In the genomic region with DNA sequence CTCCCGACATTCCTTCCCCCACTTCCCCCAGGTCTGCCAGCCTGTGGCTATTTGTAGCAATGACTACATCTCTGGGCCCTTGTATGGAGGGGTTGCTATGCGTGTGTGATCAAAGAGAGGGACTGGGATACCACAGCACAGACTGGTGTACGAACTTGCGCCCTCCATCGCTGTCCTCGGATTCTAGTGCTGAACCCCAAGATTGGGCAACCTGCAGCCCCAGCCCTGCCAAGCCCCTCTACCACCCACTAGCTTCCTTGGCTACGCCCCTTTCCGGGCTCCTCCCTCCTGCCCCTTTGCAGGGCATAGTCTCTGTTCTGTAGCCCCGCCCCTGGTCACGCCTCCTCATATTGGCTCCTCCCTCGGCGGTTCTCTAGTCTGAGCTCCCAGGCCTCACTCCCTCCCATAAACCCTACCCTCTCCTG, we compare ENCODE assay signal across 7 mouse cellular contexts. TPM values are rescaled to one million over a fixed set of nuclear protein-coding genes. Genes with fewer than 3 reads are reported as not detected.
DNase-seq lines count a peak whose midpoint lies in the region; ATAC-seq and TF ChIP-seq lines count a peak whose summit lies in the region.

A gene (plus strand): TSS at position 406 of the 425 bp plus-strand sequence.

- no peaks in the 10 kb centered on the region for H3K9me3 ChIP-seq in intestine, postnatal 0 days (ENCODE audit: control insufficient read depth)
- H3K9me3 ChIP-seq in midbrain, embryonic 11.5 days (ENCODE audit: control insufficient read depth, low read length): no peaks in the 10 kb centered on the region

- peaks cover 5% of the 10 kb centered on the region; the same call in 1 of the 2 replicates for H3K36me3 ChIP-seq in intestine, postnatal 0 days (ENCODE audit: control insufficient read depth, insufficient read depth)
- no peaks in the 10 kb centered on the region for H3K36me3 ChIP-seq in midbrain, embryonic 11.5 days (ENCODE audit: control insufficient read depth, insufficient read depth, low read length)
- peaks cover 3% of the 10 kb centered on the region; the same call in 1 of the 2 replicates for H3K36me3 ChIP-seq in small intestine, adult 2 months (ENCODE audit: control insufficient read depth, insufficient read depth, low read length)

- TF ChIP-seq POLR2A in small intestine, adult 2 months (IDR thresholded peaks at IDR 0.05; ENCODE audit: low read depth, low read length): no peak

- peak within 1 kb of the TSS; percentile 42 for H3K9ac ChIP-seq in intestine, postnatal 0 days (ENCODE audit: low read depth, low read length)
- H3K9ac ChIP-seq in midbrain, embryonic 11.5 days (ENCODE audit: low read length): peak within 1 kb of the TSS; percentile 72

- H3K4me3 ChIP-seq in intestine, postnatal 0 days (ENCODE audit: low read depth, low read length): peak within 1 kb of the TSS; percentile 41
- H3K4me3 ChIP-seq in midbrain, embryonic 11.5 days (ENCODE audit: low read depth, low read length): peak within 1 kb of the TSS; percentile 67
- H3K4me3 ChIP-seq in small intestine, adult 2 months (ENCODE audit: low read depth, low read length): peak within 1 kb of the TSS; percentile 53

- ATAC-seq in granulocyte monocyte progenitor cell, adult 5-6 weeks (replicated peaks; ENCODE audit: poor library complexity, severe bottlenecking): peak; percentile 90
- peak; percentile 55 for ATAC-seq in intestine, postnatal 0 days
- peak; percentile 88 for ATAC-seq in midbrain, embryonic 11.5 days (ENCODE audit: low FRiP score)

- H3K4me1 ChIP-seq in intestine, postnatal 0 days (replicated peaks; ENCODE audit: control insufficient read depth, insufficient read depth, low read length): no peaks in the 10 kb centered on the region
- H3K4me1 ChIP-seq in midbrain, embryonic 11.5 days (ENCODE audit: control insufficient read depth, insufficient read depth, low read length): peaks cover 11% of the 10 kb centered on the region
- peaks cover 6% of the 10 kb centered on the region; the same call in 1 of the 2 replicates for H3K4me1 ChIP-seq in small intestine, adult 2 months (ENCODE audit: control insufficient read depth, insufficient read depth, insufficient read length, low read length)

- TF ChIP-seq CTCF in intestine, postnatal 0 days (IDR thresholded peaks at IDR 0.05; ENCODE audit: low read depth): no peak
- no peak for TF ChIP-seq CTCF in small intestine, adult 2 months (IDR thresholded peaks at IDR 0.05; ENCODE audit: extremely low read depth, insufficient read length, insufficient replicate concordance, low read depth, low read length)

- H3K27me3 ChIP-seq in intestine, postnatal 0 days (replicated peaks; ENCODE audit: control insufficient read depth, insufficient read depth, low read length): peaks cover 6% of the 10 kb centered on the region; the same call in 1 of the 2 replicates
- H3K27me3 ChIP-seq in midbrain, embryonic 11.5 days (ENCODE audit: control insufficient read depth, insufficient read depth, low read length): no peaks in the 10 kb centered on the region
- peaks cover 10% of the 10 kb centered on the region for H3K27me3 ChIP-seq in small intestine, adult 2 months (ENCODE audit: control insufficient read depth, insufficient read depth, low read length)

- H3K27ac ChIP-seq in intestine, postnatal 0 days (ENCODE audit: low read depth, low read length): no peak within 1 kb of the TSS; the same call in 1 of the 2 replicates
- peak within 1 kb of the TSS; percentile 49; the same call in 1 of the 2 replicates for H3K27ac ChIP-seq in midbrain, embryonic 11.5 days (ENCODE audit: low read depth, low read length)
- H3K27ac ChIP-seq in small intestine, adult 2 months (ENCODE audit: insufficient read depth, low read depth, low read length): peak within 1 kb of the TSS; percentile 20; the same call in 1 of the 2 replicates

- peak within 1 kb of the TSS; percentile 76 for H3K4me2 ChIP-seq in intestine, postnatal 0 days (replicated peaks; ENCODE audit: low read depth)
- H3K4me2 ChIP-seq in midbrain, embryonic 11.5 days: peak within 1 kb of the TSS; percentile 65

- 3% methylated on average over 12 of the region's 12 CpGs for WGBS in intestine, postnatal 0 days
- 2% methylated on average over 12 of the region's 12 CpGs for WGBS in midbrain, embryonic 11.5 days
- 10% methylated on average over 12 of the region's 12 CpGs for WGBS in small intestine, adult 2 months

- intact Hi-C loops in left cerebral cortex, postnatal 4 days (cut with DNase I): no loop called here

- DNase-seq in adrenal gland, postnatal 25 days: peak; percentile 69
- peak; percentile 71 for DNase-seq in embryo, embryonic 11.5 days (ENCODE audit: low read depth, low spot score)
- DNase-seq in left cerebral cortex, postnatal 4 days: peak; percentile 92
- peak; percentile 98 for DNase-seq in midbrain, embryonic 11.5 days (ENCODE audit: low spot score, missing footprints)

RNA-seq across cellular contexts. Expression of the gene that starts here (rescaled TPM):
- 2.8 and 3.3 TPM in 2 replicates for total RNA-seq in adrenal gland, postnatal 25 days (2021)
- not detected in 2 replicates for total RNA-seq in granulocyte monocyte progenitor cell, adult 5-6 weeks (2014; fragmentation: Nextera tagmentation)
- total RNA-seq in granulocyte monocyte progenitor cell, adult 5-6 weeks (2017): not detected in 2 replicates
- 0.08 and 0.14 TPM in 2 replicates for polyA plus RNA-seq in intestine, postnatal 0 days (2015; fragmentation: Nextera tagmentation; extraction: Ambion mirVana)
- total RNA-seq in left cerebral cortex, postnatal 4 days (2021): 100 to 1,000 TPM; 106 to 117 TPM
- 0.27 and 0.34 TPM in 2 replicates for polyA plus RNA-seq in midbrain, embryonic 11.5 days (2014; fragmentation: Nextera tagmentation; extraction: Ambion mirVana)
- polyA plus RNA-seq in small intestine, adult 2 months (2012; rRNA removed): 1.5 and 1.9 TPM in 2 replicates

Comparison
In these comparisons a context has a peak if more than half of its experiments do, and no peak if none do; other contexts are left out.
1. RNA of the gene that starts here (total RNA-seq): 106 to 117 TPM in left cerebral cortex, postnatal 4 days; 2.8 to 3.3 TPM in adrenal gland, postnatal 25 days and not detected in granulocyte monocyte progenitor cell, adult 5-6 weeks; every median in the first group is over 10 times any median in the second.
2. Peak in ATAC-seq in granulocyte monocyte progenitor cell, adult 5-6 weeks; RNA of the gene not detected or under 1 TPM.
3. Peak in ATAC-seq, H3K4me3 ChIP-seq, H3K9ac ChIP-seq and H3K4me2 ChIP-seq in intestine, postnatal 0 days; RNA of the gene not detected or under 1 TPM.
4. Peak in DNase-seq, ATAC-seq, H3K4me3 ChIP-seq, H3K27ac ChIP-seq, H3K9ac ChIP-seq and H3K4me2 ChIP-seq in midbrain, embryonic 11.5 days; RNA of the gene not detected or under 1 TPM.
5. Peak in every context shown above with its lines, with median percentiles within 50 percentile points of each other: DNase-seq, ATAC-seq and H3K4me3 ChIP-seq.